Mouse (Mus musculus) hindbrain, embryonic 13.5 days (tissue): ENCODE measurements at regions not wholly inside any gene's neighbourhood (a gene's known extent, or its start where the extent isn't known, plus 50 kb on each side); places are given as distances from the start of the nearest gene placed in this dataset.

ENCODE experiments used
- ATAC-seq: fragments of 200-750 bp; cut with Nextera tagmentation; 2 replicates; pipeline ENCODE4 v1.8.0; 2017; ENCODE audit warnings: moderate TSS enrichment; ENCODE audit not compliant: low FRiP score
- H3K27ac ChIP-seq: fragments of 300-500 bp; sonication (generic); 2 replicates; pipeline ENCODE4 v1.5.1; 2015; ENCODE audit warnings: inconsistent platforms, mild to moderate bottlenecking, moderate library complexity
- H3K27me3 ChIP-seq: fragments of 300-500 bp; sonication (generic); 2 replicates; pipeline ENCODE4 v1.6.1; 2015; ENCODE audit warnings: mild to moderate bottlenecking, inconsistent platforms
- H3K36me3 ChIP-seq: fragments of 300-500 bp; sonication (generic); 2 replicates; pipeline ENCODE4 v1.6.1; 2015; ENCODE audit warnings: mild to moderate bottlenecking, inconsistent platforms
- H3K4me1 ChIP-seq: fragments of 300-500 bp; sonication (generic); replicated peaks from 2 replicates; pipeline ENCODE4 v1.6.1; 2015; ENCODE audit warnings: inconsistent platforms
- H3K4me2 ChIP-seq: fragments of 300-500 bp; sonication (generic); 2 replicates; pipeline ENCODE4 v1.6.1; 2015; ENCODE audit warnings: inconsistent platforms, mild to moderate bottlenecking, moderate library complexity
- H3K4me3 ChIP-seq: fragments of 300-500 bp; sonication (generic); 2 replicates; pipeline ENCODE4 v1.5.1; 2015; ENCODE audit warnings: mild to moderate bottlenecking, inconsistent platforms
- H3K9ac ChIP-seq: fragments of 300-500 bp; sonication (generic); 2 replicates; pipeline ENCODE4 v1.6.1; 2015; ENCODE audit warnings: mild to moderate bottlenecking, inconsistent platforms
- H3K9me3 ChIP-seq: fragments of 300-500 bp; sonication (generic); 2 replicates; pipeline ENCODE4 v1.6.1; 2016; ENCODE audit warnings: inconsistent platforms
- WGBS: fragments of 180-500 bp; shearing (Covaris S2); methylation state at CpG from one replicate; pipeline ENCODE4 v1.1.7; 2015; 5-methylcytosine and 5-hydroxymethylcytosine counted together

GRCm38 (mm10) chr16:24238075-24238555, 155.2 kb upstream of the Lpp start:
- Histone ChIP-seq H3K27ac (no peak overlapping the region), H3K9me3 (no peaks in the 10 kb centered on the region), H3K9ac (no peak overlapping the region), H3K27me3 (no peaks in the 10 kb centered on the region), H3K4me2 (no peak overlapping the region), H3K4me3 (no peak overlapping the region), H3K4me1 (no peaks in the 10 kb centered on the region), H3K36me3 (no peaks in the 10 kb centered on the region)
- 87% methylated on average over 3 of the region's 3 CpGs for WGBS
- no peak for ATAC-seq

GRCm38 (mm10) chr16:24237425-24237824, 155.9 kb upstream of the Lpp start:
- ATAC-seq = no peak
- no peak overlapping the region for H3K4me3 ChIP-seq
- no peak overlapping the region for H3K4me2 ChIP-seq
- no peaks in the 10 kb centered on the region for H3K4me1 ChIP-seq
- H3K9ac ChIP-seq = no peak overlapping the region
- H3K27ac ChIP-seq = no peak overlapping the region
- H3K27me3 ChIP-seq = no peaks in the 10 kb centered on the region
- WGBS = 91% methylated on average over 3 of the region's 3 CpGs
- no peaks in the 10 kb centered on the region for H3K9me3 ChIP-seq
- no peaks in the 10 kb centered on the region for H3K36me3 ChIP-seq

GRCm38 (mm10) chr16:24237013-24237412, 156.3 kb upstream of the Lpp start:
- Histone ChIP-seq H3K9me3 (no peaks in the 10 kb centered on the region), H3K36me3 (no peaks in the 10 kb centered on the region), H3K9ac (no peak overlapping the region), H3K4me3 (no peak overlapping the region), H3K27ac (no peak overlapping the region), H3K4me1 (no peaks in the 10 kb centered on the region), H3K27me3 (no peaks in the 10 kb centered on the region), H3K4me2 (no peak overlapping the region)
- WGBS = 95% methylated on average over 3 of the region's 3 CpGs
- no peak for ATAC-seq

- no peaks in the 10 kb centered on the region for H3K36me3 ChIP-seq
- H3K9me3 ChIP-seq = no peaks in the 10 kb centered on the region
- no peak overlapping the region for H3K4me2 ChIP-seq
- no peaks in the 10 kb centered on the region for H3K27me3 ChIP-seq
- no peak for ATAC-seq
- 86% methylated on average over 3 of the region's 3 CpGs for WGBS
- no peak overlapping the region for H3K27ac ChIP-seq
- no peaks in the 10 kb centered on the region for H3K4me1 ChIP-seq
- H3K4me3 ChIP-seq = no peak overlapping the region
- H3K9ac ChIP-seq = no peak overlapping the region
Measured at GRCm38 (mm10) chr16:24236511-24236910, 156.8 kb upstream of the Lpp start.

GRCm38 (mm10) chr16:24234795-24235194, 158.5 kb upstream of the Lpp start:
- Histone ChIP-seq H3K36me3 (no peaks in the 10 kb centered on the region), H3K4me1 (no peaks in the 10 kb centered on the region), H3K9me3 (no peaks in the 10 kb centered on the region), H3K4me2 (no peak overlapping the region), H3K27ac (no peak overlapping the region), H3K27me3 (no peaks in the 10 kb centered on the region), H3K9ac (no peak overlapping the region), H3K4me3 (no peak overlapping the region)
- WGBS = 89% methylated on average over 11 of the region's 11 CpGs
- no peak for ATAC-seq

GRCm38 (mm10) chr16:24232001-24232530, 161.2 kb upstream of the Lpp start:
- Histone ChIP-seq H3K4me2 (no peak overlapping the region), H3K9ac (no peak overlapping the region), H3K4me1 (0 out of 2 replicates have a peak, but pooled peaks cover 3% of the 10 kb centered on the region), H3K27me3 (no peaks in the 10 kb centered on the region), H3K27ac (no peak overlapping the region), H3K9me3 (no peaks in the 10 kb centered on the region), H3K36me3 (no peaks in the 10 kb centered on the region), H3K4me3 (no peak overlapping the region)
- WGBS = 88% methylated on average over 6 of the region's 6 CpGs
- ATAC-seq = no peak

GRCm38 (mm10) chr16:24231506-24231905, 161.8 kb upstream of the Lpp start:
- no peak overlapping the region for H3K9ac ChIP-seq
- no peaks in the 10 kb centered on the region for H3K27me3 ChIP-seq
- H3K36me3 ChIP-seq = no peaks in the 10 kb centered on the region
- H3K9me3 ChIP-seq = no peaks in the 10 kb centered on the region
- ATAC-seq = no peak
- WGBS = 75% methylated on average over 5 of the region's 5 CpGs
- no peak overlapping the region for H3K4me3 ChIP-seq
- H3K4me1 ChIP-seq = 0 out of 2 replicates have a peak, but pooled peaks cover 3% of the 10 kb centered on the region
- H3K27ac ChIP-seq = no peak overlapping the region
- no peak overlapping the region for H3K4me2 ChIP-seq

- Histone ChIP-seq H3K9ac (no peak overlapping the region), H3K4me2 (no peak overlapping the region), H3K27ac (no peak overlapping the region), H3K4me3 (no peak overlapping the region), H3K36me3 (no peaks in the 10 kb centered on the region), H3K27me3 (no peaks in the 10 kb centered on the region), H3K4me1 (0 out of 2 replicates have a peak, but pooled peaks cover 3% of the 10 kb centered on the region), H3K9me3 (no peaks in the 10 kb centered on the region)
- WGBS = 78% methylated on average over 7 of the region's 7 CpGs
- no peak for ATAC-seq
Measured at GRCm38 (mm10) chr16:24229002-24229607, 164.2 kb upstream of the Lpp start.

- no peak overlapping the region for H3K4me3 ChIP-seq
Measured at GRCm38 (mm10) chr16:24225897-24226296, 167.4 kb upstream of the Lpp start.

GRCm38 (mm10) chr16:24225090-24225489, 168.2 kb upstream of the Lpp start:
- Histone ChIP-seq H3K27me3 (no peaks in the 10 kb centered on the region), H3K4me1 (0 out of 2 replicates have a peak, but pooled peaks cover 3% of the 10 kb centered on the region), H3K9ac (no peak overlapping the region), H3K4me3 (no peak overlapping the region), H3K36me3 (no peaks in the 10 kb centered on the region), H3K4me2 (no peak overlapping the region), H3K9me3 (no peaks in the 10 kb centered on the region), H3K27ac (no peak overlapping the region)
- ATAC-seq = no peak
- 95% methylated on average over 1 of the region's 1 CpGs for WGBS

More at GRCm38 (mm10) chr16:24225897-24226296, 167.4 kb upstream of the Lpp start:
- H3K9ac ChIP-seq = no peak overlapping the region
- H3K9me3 ChIP-seq = no peaks in the 10 kb centered on the region
- no peaks in the 10 kb centered on the region for H3K27me3 ChIP-seq
- WGBS = 87% methylated on average over 4 of the region's 4 CpGs
- no peak overlapping the region for H3K27ac ChIP-seq
- no peaks in the 10 kb centered on the region for H3K36me3 ChIP-seq
- no peak overlapping the region for H3K4me2 ChIP-seq
- ATAC-seq = no peak
- H3K4me1 ChIP-seq = 0 out of 2 replicates have a peak, but pooled peaks cover 3% of the 10 kb centered on the region

- ATAC-seq = no peak
- Histone ChIP-seq H3K9me3 (no peaks in the 10 kb centered on the region), H3K27me3 (no peaks in the 10 kb centered on the region), H3K4me2 (no peak overlapping the region), H3K9ac (no peak overlapping the region), H3K27ac (no peak overlapping the region), H3K4me1 (no peaks in the 10 kb centered on the region), H3K36me3 (no peaks in the 10 kb centered on the region), H3K4me3 (no peak overlapping the region)
Measured at GRCm38 (mm10) chr16:24223901-24224300, 169.4 kb upstream of the Lpp start.

- no peak for ATAC-seq
- Histone ChIP-seq H3K4me3 (no peak overlapping the region), H3K27me3 (no peaks in the 10 kb centered on the region), H3K27ac (no peak overlapping the region), H3K4me2 (no peak overlapping the region), H3K9me3 (no peaks in the 10 kb centered on the region), H3K9ac (no peak overlapping the region), H3K36me3 (no peaks in the 10 kb centered on the region), H3K4me1 (peaks cover under 1% of the 10 kb centered on the region; the same call in 1 of the 2 replicates)
- WGBS = 68% methylated on average over 2 of the region's 2 CpGs
Measured at GRCm38 (mm10) chr16:24223527-24223880, 169.8 kb upstream of the Lpp start.
